Mouse (Mus musculus) A20 (cell line): ENCODE results near the gene Ccl9.

Source experiments
- DNase-seq: peaks from one replicate; pipeline ENCODE4 v3.0.0-alpha.2; 2011; ENCODE audit warnings: low read depth, low spot score

Gene Ccl9

GRCm38 (mm10) chr11:83578186-83578760 lies at the start of gene Ccl9:
TSS of gene Ccl9 (minus strand) at chr11:83578636.
- no peak for DNase-seq

- no peak for DNase-seq
These were observed 45.1 kb upstream of the Ccl9 start for GRCm38 (mm10) chr11:83623586-83623985.

GRCm38 (mm10) chr11:83619037-83619436 lies 40.6 kb upstream of the Ccl9 start:
- DNase-seq, result peak; percentile 30

- no peak for DNase-seq
These were observed 39.8 kb upstream of the Ccl9 start for GRCm38 (mm10) chr11:83618238-83618637.

GRCm38 (mm10) chr11:83616586-83616985 lies 38.1 kb upstream of the Ccl9 start:
- DNase-seq, result no peak

- DNase-seq, result peak; percentile 70
These were observed 32.5 kb upstream of the Ccl9 start for GRCm38 (mm10) chr11:83610900-83611299.

- DNase-seq, result no peak
These were observed 28.0 kb upstream of the Ccl9 start for GRCm38 (mm10) chr11:83606396-83606795.

- no peak for DNase-seq
These were observed 27.1 kb upstream of the Ccl9 start for GRCm38 (mm10) chr11:83605535-83605934.

- no peak for DNase-seq
These were observed 26.3 kb upstream of the Ccl9 start for GRCm38 (mm10) chr11:83604698-83605097.

- no peak for DNase-seq
These were observed 25.0 kb upstream of the Ccl9 start for GRCm38 (mm10) chr11:83603399-83603798.

GRCm38 (mm10) chr11:83600576-83600975 lies 22.1 kb upstream of the Ccl9 start:
- DNase-seq, result no peak

GRCm38 (mm10) chr11:83598991-83599390 lies 20.6 kb upstream of the Ccl9 start:
- DNase-seq, result no peak

GRCm38 (mm10) chr11:83598207-83598837 lies 19.9 kb upstream of the Ccl9 start:
- DNase-seq, result no peak

GRCm38 (mm10) chr11:83597796-83598195 lies 19.4 kb upstream of the Ccl9 start:
- no peak for DNase-seq

GRCm38 (mm10) chr11:83595669-83596455 lies 17.4 kb upstream of the Ccl9 start:
- DNase-seq, result peak; percentile 86

GRCm38 (mm10) chr11:83593453-83593852 lies 15.0 kb upstream of the Ccl9 start:
- no peak for DNase-seq

- DNase-seq, result peak; percentile 48
These were observed 14.4 kb upstream of the Ccl9 start, which contains the start of gene Ccl6 for GRCm38 (mm10) chr11:83592853-83593252. TSS of gene Ccl6 (minus strand) at chr11:83593087.

- DNase-seq, result no peak
These were observed 5.8 kb upstream of the Ccl9 start for GRCm38 (mm10) chr11:83584232-83584631.

GRCm38 (mm10) chr11:83583450-83583754 lies 5.0 kb upstream of the Ccl9 start:
- no peak for DNase-seq

- no peak for DNase-seq
These were observed 4.4 kb upstream of the Ccl9 start for GRCm38 (mm10) chr11:83582626-83583449.

- DNase-seq, result no peak
These were observed 3.5 kb upstream of the Ccl9 start for GRCm38 (mm10) chr11:83581626-83582610.
